Mouse (Mus musculus): ENCODE results near the gene Prm3. TPM values are rescaled to one million over a fixed set of nuclear protein-coding genes. Genes with fewer than 3 reads are reported as not detected.

Prm3 gene
- polyA plus RNA-seq, 1 experiment from 2014 or later = not detected

GRCm38 (mm10) chr16:10788271-10788670 is 2.4 kb downstream of the Prm3 start, which contains the start of gene Tnp2:
TSS of gene Tnp2 (minus strand) at chr16:10788660.
- no peak within 1 kb of the TSS for H3K9ac ChIP-seq
- peaks cover 15% of the 10 kb centered on the region for H3K27me3 ChIP-seq
- no peaks in the 10 kb centered on the region for H3K36me3 ChIP-seq (ENCODE audit: poor library complexity, severe bottlenecking)
- H3K9me3 ChIP-seq (replicated peaks) = no peaks in the 10 kb centered on the region
- H3K4me1 ChIP-seq = peaks cover 17% of the 10 kb centered on the region
- no peak within 1 kb of the TSS for H3K27ac ChIP-seq
- WGBS = 55% methylated on average over 15 of the region's 16 CpGs
- ATAC-seq = no peak
- no peak within 1 kb of the TSS for H3K4me3 ChIP-seq
- H3K4me2 ChIP-seq = no peak within 1 kb of the TSS

- Histone ChIP-seq H3K4me2 (no peak overlapping the region), H3K9ac (no peak overlapping the region), H3K27me3 (peaks cover 22% of the 10 kb centered on the region), H3K4me1 (peaks cover 23% of the 10 kb centered on the region), H3K4me3 (no peak overlapping the region), H3K9me3 (replicated peaks) (no peaks in the 10 kb centered on the region), H3K36me3 (ENCODE audit: poor library complexity, severe bottlenecking) (no peaks in the 10 kb centered on the region), H3K27ac (no peak overlapping the region)
- 85% methylated on average over 7 of the region's 7 CpGs for WGBS
- ATAC-seq = no peak
These were observed 3.1 kb downstream of the Prm3 start for GRCm38 (mm10) chr16:10787548-10788058.

GRCm38 (mm10) chr16:10786782-10787547 is 3.7 kb downstream of the Prm3 start:
- ATAC-seq = no peak
- Histone ChIP-seq H3K4me3 (no peak overlapping the region), H3K27me3 (peaks cover 23% of the 10 kb centered on the region), H3K9me3 (replicated peaks) (no peaks in the 10 kb centered on the region), H3K4me1 (peaks cover 29% of the 10 kb centered on the region), H3K27ac (no peak overlapping the region), H3K9ac (no peak overlapping the region), H3K36me3 (ENCODE audit: poor library complexity, severe bottlenecking) (no peaks in the 10 kb centered on the region), H3K4me2 (peak overlapping the region; percentile 93; the same call in 1 of the 2 replicates)
- WGBS = 69% methylated on average over 4 of the region's 4 CpGs

- Histone ChIP-seq H3K4me2 (peak overlapping the region; percentile 93), H3K9ac (peak overlapping the region; percentile 73), H3K4me3 (peak overlapping the region; percentile 69), H3K9me3 (replicated peaks) (no peaks in the 10 kb centered on the region), H3K27me3 (peaks cover 23% of the 10 kb centered on the region), H3K4me1 (peaks cover 35% of the 10 kb centered on the region), H3K36me3 (ENCODE audit: poor library complexity, severe bottlenecking) (no peaks in the 10 kb centered on the region), H3K27ac (peak overlapping the region; percentile 80; the same call in 1 of the 2 replicates)
- WGBS = under 1% methylated on average over 9 of the region's 9 CpGs
- peak; percentile 56 for ATAC-seq
These were observed 4.4 kb downstream of the Prm3 start for GRCm38 (mm10) chr16:10786288-10786687.

GRCm38 (mm10) chr16:10785371-10786231 is 5.1 kb downstream of the Prm3 start, which contains the start of gene Socs1:
TSS of gene Socs1 (minus strand) at chr16:10785536.
- under 1% methylated on average over 56 of the region's 59 CpGs for WGBS
- H3K9me3 ChIP-seq (replicated peaks) = no peaks in the 10 kb centered on the region
- peak within 1 kb of the TSS; percentile 69 for H3K4me3 ChIP-seq
- H3K4me1 ChIP-seq = peaks cover 35% of the 10 kb centered on the region
- H3K9ac ChIP-seq = peak within 1 kb of the TSS; percentile 73
- no peaks in the 10 kb centered on the region for H3K36me3 ChIP-seq (ENCODE audit: poor library complexity, severe bottlenecking)
- H3K4me2 ChIP-seq = peak within 1 kb of the TSS; percentile 93
- H3K27ac ChIP-seq = peak within 1 kb of the TSS; percentile 80
- peaks cover 23% of the 10 kb centered on the region for H3K27me3 ChIP-seq
- peak; percentile 88 for ATAC-seq

- Histone ChIP-seq H3K9ac (peak overlapping the region; percentile 73), H3K27ac (peak overlapping the region; percentile 80), H3K36me3 (ENCODE audit: poor library complexity, severe bottlenecking) (no peaks in the 10 kb centered on the region), H3K27me3 (peaks cover 23% of the 10 kb centered on the region), H3K9me3 (replicated peaks) (no peaks in the 10 kb centered on the region), H3K4me3 (peak overlapping the region; percentile 69), H3K4me2 (peak overlapping the region; percentile 93), H3K4me1 (peaks cover 35% of the 10 kb centered on the region)
- under 1% methylated on average over 40 of the region's 55 CpGs for WGBS
- peak; percentile 75 for ATAC-seq
These were observed 5.8 kb downstream of the Prm3 start for GRCm38 (mm10) chr16:10784793-10785370.

GRCm38 (mm10) chr16:10783883-10784792 is 6.6 kb downstream of the Prm3 start:
- H3K4me2 ChIP-seq = peak overlapping the region; percentile 93
- H3K27ac ChIP-seq = no peak overlapping the region
- H3K4me3 ChIP-seq = peak overlapping the region; percentile 69
- H3K9me3 ChIP-seq (replicated peaks) = no peaks in the 10 kb centered on the region
- peak overlapping the region; percentile 73 for H3K9ac ChIP-seq
- no peak for ATAC-seq
- 3% methylated on average over 80 of the region's 81 CpGs for WGBS
- H3K27me3 ChIP-seq = peaks cover 23% of the 10 kb centered on the region
- H3K36me3 ChIP-seq (ENCODE audit: poor library complexity, severe bottlenecking) = no peaks in the 10 kb centered on the region
- H3K4me1 ChIP-seq = peaks cover 35% of the 10 kb centered on the region

GRCm38 (mm10) chr16:10783451-10783850 is 7.3 kb downstream of the Prm3 start:
- Histone ChIP-seq H3K9ac (no peak overlapping the region), H3K4me2 (peak overlapping the region; percentile 93; the same call in 1 of the 2 replicates), H3K4me1 (peaks cover 35% of the 10 kb centered on the region), H3K27me3 (peaks cover 23% of the 10 kb centered on the region), H3K9me3 (replicated peaks) (no peaks in the 10 kb centered on the region), H3K36me3 (ENCODE audit: poor library complexity, severe bottlenecking) (no peaks in the 10 kb centered on the region), H3K4me3 (no peak overlapping the region), H3K27ac (no peak overlapping the region)
- 74% methylated on average over 8 of the region's 8 CpGs for WGBS
- no peak for ATAC-seq

- H3K27me3 ChIP-seq = peaks cover 23% of the 10 kb centered on the region
- peaks cover 35% of the 10 kb centered on the region for H3K4me1 ChIP-seq
- 61% methylated on average over 1 of the region's 1 CpGs for WGBS
- no peak overlapping the region for H3K4me2 ChIP-seq
- no peak for ATAC-seq
- H3K36me3 ChIP-seq (ENCODE audit: poor library complexity, severe bottlenecking) = no peaks in the 10 kb centered on the region
- H3K27ac ChIP-seq = no peak overlapping the region
- no peaks in the 10 kb centered on the region for H3K9me3 ChIP-seq (replicated peaks)
- no peak overlapping the region for H3K9ac ChIP-seq
- H3K4me3 ChIP-seq = no peak overlapping the region
These were observed 7.6 kb downstream of the Prm3 start for GRCm38 (mm10) chr16:10783152-10783434.

GRCm38 (mm10) chr16:10782377-10783151 is 8.2 kb downstream of the Prm3 start:
- Histone ChIP-seq H3K9me3 (replicated peaks) (no peaks in the 10 kb centered on the region), H3K4me1 (peaks cover 35% of the 10 kb centered on the region), H3K36me3 (ENCODE audit: poor library complexity, severe bottlenecking) (no peaks in the 10 kb centered on the region), H3K27ac (no peak overlapping the region), H3K4me3 (no peak overlapping the region), H3K27me3 (peaks cover 23% of the 10 kb centered on the region), H3K9ac (no peak overlapping the region), H3K4me2 (no peak overlapping the region)
- ATAC-seq = no peak
- WGBS = 46% methylated on average over 6 of the region's 6 CpGs
